Mouse (Mus musculus) ovary, adult 18-20 months (tissue): ENCODE data around the gene Mroh3.

Experiments used
- DNase-seq: peaks from one replicate; pipeline ENCODE4 v3.0.0; 2022; ENCODE audit warnings: low spot score, mixed read lengths

Mroh3 gene

DNA sequence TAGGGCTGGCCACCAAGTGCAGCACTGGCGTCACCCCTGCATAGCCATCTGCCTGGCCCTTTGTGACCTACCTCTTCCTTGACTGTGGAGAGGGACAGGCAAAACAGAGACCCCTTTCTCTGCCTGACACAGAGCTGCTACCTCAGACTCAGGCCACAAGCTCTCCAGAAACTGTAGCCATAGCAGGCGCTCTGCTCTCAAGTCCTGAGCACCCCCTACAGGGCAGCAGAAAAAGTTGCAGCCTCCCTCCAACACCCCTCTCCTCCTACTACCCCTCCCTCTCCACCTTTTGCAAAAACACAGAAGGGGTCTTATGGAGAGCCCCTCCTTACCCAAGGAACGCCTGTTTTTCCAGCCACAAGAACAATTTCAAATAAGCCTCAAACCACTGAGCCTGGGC is at the start of gene Mroh3:
Mroh3 (minus strand) TSS at position 26 of the 400 bp plus-strand sequence.
- no peak for DNase-seq

DNA sequence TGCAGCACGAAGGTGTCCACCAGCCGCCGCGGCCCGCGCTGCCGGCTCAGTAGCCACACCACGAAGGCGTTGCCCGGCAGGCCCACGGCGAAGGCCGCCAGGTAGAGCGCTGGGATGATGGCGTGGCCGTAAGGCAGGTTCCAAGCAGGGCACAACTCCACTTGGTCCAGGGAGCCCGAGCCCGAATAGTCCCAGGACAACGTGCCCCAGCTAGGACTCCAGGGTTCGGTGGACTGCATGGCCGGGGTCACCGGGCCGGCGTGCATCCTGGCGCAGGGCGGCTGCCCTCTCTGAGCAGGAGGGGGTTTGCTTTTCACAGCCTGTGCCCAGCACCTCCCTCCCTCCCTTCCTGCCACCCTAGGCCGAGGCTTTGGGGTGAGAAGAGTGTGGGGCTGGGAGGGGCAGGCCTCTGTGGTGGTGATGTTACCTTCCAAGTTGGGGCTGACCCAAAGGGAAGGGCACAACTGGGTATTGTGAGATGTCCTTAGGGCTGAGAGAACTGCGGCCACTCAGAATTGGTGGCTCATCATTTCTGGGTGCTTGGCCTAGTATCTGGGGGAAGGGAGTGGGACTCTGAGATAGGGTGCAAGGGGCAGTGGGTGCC is 48.1 kb upstream of the Mroh3 start, which contains the start of gene Gpr25:
Gpr25 (minus strand) TSS at position 239 of the 604 bp plus-strand sequence.
- DNase-seq, result no peak

DNA sequence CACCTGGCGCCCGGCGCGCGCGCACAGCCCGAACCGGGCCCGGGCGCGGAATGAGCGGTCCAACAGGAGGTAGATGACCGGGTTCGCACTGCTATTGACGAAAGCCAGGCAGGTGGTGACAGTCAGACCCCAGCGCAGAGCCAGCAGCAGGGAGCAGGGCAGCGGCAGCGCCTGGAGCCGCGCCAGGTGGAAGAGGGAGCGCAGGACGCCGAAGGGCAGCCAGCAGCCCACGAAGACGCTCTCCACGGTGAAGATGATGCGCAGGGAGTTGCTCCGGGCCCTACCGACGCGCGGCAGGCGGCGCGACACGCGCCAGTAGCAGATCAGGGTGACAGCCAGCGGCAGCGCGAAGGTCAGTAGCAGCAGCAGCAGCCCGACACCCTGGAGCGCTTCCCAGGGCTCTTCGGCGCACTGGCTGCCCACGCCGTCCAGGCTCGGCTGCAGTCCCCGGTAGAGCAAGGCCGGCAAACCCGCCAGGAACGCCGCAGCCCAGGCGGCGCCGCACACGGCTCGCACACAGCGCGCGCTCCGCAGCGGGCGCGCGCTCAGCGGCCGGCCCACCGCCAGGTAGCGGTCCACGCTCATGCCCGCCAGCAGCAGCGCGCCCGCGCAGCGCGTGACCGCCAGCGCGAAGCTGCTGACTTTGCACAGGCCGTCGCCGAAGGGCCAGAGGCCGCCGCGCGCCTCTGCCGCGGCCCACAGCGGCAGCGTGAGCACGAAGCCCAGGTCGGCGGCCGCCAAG is 47.4 kb upstream of the Mroh3 start:
- DNase-seq, result peak; percentile 28

DNA sequence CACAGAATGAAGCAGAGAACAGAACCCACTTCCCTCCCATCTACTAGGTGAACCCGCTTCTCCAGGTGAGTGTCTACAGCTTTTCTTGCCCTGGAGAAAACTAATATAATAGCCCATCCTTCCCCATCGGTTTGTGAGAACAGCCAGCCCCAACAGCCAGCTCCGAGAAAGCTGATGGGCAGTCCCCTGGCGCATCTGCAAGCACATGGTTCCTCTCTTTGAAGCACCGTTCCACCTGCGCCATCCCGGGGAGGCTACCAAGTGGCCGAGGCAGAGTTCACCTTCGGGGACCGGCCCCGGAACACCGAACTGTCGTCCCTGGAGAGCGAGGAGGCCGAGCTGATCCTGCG is 46.9 kb upstream of the Mroh3 start:
- no peak for DNase-seq

DNA sequence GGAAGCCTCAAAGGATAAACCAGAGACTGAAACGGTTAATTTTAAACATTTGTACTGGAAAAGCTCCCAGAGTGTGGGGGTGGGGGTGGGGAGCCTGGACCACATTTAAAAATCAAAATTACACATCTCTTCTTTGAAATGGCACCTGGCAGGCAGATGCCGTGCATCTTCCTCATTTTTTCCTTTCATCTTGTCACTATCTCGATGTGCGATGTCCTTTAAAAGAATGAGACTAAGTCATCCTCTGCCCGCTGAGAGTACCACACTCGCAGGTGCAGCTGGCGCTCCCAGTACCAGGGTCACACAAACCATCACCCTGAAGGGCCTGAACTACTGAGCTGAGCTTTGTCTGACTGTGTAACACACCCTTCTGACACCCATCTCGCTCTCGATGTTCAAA is 45.9 kb upstream of the Mroh3 start:
- no peak for DNase-seq

DNA sequence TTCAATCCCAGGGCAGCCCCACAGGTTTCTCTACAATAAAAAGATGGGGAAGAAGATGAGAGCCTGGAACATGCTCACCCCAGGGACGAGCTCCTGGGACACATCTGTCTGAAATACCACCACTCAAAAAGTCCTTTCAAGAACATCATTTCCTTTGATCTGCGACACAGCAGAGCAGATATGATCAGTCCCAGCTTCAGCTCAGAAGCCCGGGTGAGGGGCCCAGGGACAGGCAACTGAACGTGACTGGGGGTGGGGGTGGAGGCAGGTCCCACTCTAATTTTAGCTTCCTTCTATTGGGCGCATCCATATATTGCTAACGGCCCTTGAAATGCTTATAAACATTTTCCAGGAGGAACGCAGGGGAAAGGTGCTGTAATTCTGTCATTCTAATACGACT is 43.0 kb upstream of the Mroh3 start:
- DNase-seq, result no peak

DNA sequence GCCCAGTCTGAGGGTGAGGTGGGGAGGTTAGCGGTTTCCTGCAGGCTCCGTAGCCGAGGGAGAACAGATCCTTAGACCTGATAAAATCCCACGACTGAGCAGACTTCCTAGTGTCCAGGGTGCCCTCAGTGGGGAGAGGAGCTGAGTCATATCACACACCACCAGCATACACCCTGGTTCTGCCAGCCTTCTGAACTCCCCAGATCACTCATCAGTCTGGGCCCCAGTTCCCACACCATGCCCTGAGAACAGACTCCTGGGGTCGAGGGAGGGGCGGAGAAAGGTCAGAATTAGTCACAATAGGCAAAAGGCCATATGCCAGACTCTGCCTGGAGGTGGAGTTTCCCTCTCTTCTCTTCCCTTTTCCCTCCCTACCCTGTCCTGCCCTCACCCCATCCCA is 42.5 kb upstream of the Mroh3 start:
- no peak for DNase-seq

DNA sequence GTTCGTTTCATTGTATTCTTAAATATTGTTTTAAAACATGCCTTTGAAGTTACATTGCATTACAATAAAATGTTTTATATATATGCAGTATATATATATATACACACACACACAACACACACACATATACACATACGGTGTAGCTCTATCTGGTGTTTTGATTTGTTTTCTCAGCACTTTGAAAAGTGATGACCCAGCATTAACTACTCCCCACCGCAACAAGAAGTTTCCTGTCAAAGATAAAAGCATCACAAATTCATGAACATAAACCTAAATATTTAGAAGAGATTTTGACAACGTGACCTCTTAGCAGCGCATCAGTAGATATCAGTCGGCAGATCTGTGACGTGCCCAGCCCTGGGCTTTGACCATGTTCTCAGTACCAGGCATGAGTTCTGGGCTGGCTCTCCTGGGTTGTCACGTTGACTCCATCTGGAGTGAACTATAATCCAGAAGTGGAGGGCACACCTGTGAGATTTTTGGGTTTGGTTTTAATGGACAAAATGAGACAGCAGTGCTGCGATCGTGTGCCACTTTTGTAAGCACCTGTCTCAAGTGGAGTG is 42.0 kb upstream of the Mroh3 start:
- no peak for DNase-seq

DNA sequence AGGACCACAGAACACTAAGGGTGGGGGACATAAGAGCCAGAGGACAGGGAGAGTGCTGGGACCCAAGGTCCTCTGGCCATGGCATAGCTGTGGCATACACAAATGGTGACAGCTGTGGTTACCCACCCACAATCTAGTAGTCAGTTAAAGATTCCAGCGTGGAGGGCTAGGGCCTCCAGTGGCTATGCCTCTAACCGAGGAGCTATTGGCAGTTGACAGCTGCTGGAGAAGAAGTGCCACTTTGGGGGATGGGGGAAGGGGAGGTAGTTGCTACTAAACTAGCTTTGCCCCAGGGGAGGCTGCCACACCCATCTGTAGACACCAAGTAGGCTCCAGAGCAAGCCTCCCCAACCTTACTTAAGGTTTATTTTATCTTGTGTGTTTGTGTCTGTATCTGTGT is 40.8 kb upstream of the Mroh3 start:
- DNase-seq, result no peak

DNA sequence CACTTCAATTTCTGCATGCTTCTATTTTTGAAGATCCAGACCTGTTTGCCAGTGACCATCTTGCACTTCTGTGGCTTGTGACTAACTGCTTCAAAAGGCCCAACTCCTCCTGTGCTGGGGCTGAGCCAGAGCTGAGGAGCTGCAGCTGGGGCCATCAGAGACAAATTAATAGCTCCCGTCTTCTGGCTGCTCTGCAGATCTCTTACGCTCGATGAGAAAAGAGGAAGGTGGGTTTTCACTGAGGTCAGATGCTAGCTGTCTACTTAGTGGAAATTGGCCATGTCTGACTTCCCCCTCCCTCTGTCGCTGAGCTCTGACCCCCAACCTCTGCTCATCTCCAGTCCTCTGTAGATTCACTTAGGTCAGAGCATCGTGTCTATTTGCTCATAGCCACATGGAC is 37.0 kb upstream of the Mroh3 start:
- no peak for DNase-seq

DNA sequence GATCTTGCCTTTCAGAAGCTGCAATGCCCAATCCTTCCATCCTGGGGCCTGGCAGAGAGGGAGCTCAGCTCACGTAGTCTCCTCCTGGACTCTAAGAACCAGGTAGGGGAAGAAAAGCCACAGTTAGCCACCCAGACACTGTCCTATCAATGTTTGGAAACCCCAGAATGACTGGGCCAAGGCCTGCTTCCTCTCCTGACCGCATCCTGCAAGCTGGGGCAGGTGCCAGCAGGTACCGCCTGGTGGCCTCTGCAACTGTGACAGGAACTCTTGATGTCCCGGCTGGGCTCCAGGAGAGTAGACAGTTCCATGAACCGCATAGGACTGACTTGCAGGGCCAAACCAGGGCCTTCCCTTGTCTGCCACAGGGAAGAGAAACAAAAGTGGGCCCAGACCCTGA is 34.8 kb upstream of the Mroh3 start:
- DNase-seq, result no peak

DNA sequence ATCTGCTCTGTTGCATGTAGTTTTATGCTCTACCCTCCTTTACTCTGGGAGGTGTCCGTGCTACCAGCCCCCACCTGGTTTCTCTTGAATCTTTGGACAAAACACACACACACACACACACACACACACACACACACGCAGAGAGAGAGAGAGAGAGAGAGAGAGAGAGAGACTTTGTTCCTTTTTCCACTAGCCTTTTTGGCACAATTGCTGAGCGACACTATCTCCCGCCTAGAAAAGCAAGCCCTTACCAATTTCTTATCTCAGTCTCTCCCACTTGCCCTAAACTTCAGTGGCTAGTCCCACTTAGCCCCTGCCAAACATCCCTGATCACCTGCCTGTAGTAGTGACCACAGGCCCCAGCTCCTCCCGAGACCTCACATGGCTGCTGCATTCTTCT is 31.8 kb upstream of the Mroh3 start:
- no peak for DNase-seq

DNA sequence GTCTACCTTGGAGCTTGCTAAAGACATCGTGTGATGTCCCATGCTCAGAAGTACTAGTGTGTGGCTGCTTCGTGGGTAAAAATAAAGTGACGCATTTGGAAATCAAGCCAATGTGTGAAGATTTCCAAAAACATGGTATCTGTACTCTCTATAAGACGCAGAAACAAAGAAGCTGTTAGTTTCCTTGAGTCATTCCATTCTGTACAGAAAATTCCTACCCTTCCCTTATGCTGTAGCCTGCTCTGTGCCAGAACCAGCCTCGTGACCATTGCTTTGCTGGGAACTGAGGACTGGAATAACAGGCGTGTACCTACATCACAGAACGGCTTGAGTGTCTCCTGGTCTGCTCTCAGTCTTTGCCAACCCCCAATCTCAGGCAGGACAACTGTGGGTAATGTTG is 29.2 kb upstream of the Mroh3 start:
- no peak for DNase-seq

DNA sequence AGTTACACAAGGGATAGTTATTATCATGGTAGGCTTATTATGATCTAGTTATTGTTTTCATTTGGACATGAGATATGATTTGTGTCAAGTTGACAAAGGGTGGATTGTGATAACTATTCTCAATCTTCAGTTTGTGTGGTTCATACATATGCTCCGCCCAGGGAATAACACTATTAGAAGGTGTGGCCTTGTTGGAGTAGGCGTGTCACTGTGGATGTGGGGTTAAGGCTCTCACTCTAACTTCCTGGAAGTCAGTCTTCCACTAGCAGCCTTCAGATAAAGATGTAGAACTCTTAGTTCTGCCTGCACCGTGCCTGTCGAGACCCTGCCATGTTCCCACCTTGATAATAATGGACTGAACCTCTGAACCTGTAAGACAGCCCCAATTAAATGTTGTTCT is 25.9 kb upstream of the Mroh3 start:
- no peak for DNase-seq

DNA sequence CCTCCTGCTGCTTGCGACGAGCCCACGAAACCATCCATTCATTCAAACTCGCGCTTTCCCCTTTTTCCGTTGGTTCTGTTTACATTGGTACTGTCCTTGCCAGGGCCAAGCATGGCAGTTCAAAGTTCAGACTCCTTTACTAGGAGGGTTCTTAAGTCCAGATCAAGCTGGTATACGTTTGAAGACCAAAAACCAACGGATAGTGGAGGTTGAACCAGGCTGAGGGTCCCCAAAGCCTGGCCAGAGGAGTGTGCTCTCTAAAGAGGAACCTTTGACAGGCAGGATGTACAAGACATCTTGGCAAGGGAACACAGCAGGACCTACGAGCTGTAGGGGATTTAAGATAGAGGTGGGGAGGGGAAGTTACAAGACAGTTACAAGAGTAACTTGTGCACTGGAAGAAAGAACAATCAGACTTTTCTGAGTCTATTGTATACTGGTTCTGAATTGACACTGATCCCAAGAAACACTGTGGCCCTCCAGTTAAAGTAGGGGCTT is 22.0 kb upstream of the Mroh3 start:
- DNase-seq, result no peak

DNA sequence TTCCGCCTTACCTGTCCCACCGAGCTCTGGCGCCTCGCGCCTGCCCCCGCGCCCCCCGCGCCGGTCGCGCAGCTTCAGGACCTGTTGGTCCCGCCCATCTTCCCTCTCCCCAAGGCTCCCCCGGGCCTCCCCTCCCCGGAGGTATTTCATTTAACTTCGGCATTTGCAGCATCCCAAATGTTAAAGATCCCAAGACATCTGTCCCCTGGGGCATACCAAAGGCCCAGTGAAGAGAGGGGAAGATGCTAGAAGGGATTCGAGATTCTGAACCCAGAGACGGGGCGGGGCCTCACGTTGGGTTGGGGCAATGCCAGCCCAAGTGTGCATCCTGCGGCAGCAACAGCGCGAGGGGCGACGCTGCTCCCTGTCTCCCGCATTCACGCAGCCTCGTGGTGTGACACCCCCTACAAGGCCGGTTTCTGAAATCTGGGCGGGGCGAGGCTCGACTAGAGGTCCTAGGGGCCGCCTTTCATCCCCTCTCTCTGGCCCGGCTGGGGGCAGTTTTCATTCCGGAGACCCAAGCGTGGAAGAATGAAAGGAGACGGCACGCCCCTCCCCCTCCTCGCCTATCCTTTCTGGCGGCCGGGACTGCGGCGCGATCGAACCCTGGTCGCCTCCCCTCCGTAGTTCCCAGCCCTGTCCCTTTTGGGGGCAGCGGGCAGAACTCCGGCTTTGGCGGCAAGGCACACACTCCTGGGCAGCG is 21.4 kb upstream of the Mroh3 start, which contains the start of gene Inava:
Inava (minus strand) TSS at position 373 of the 703 bp plus-strand sequence.
- no peak for DNase-seq

DNA sequence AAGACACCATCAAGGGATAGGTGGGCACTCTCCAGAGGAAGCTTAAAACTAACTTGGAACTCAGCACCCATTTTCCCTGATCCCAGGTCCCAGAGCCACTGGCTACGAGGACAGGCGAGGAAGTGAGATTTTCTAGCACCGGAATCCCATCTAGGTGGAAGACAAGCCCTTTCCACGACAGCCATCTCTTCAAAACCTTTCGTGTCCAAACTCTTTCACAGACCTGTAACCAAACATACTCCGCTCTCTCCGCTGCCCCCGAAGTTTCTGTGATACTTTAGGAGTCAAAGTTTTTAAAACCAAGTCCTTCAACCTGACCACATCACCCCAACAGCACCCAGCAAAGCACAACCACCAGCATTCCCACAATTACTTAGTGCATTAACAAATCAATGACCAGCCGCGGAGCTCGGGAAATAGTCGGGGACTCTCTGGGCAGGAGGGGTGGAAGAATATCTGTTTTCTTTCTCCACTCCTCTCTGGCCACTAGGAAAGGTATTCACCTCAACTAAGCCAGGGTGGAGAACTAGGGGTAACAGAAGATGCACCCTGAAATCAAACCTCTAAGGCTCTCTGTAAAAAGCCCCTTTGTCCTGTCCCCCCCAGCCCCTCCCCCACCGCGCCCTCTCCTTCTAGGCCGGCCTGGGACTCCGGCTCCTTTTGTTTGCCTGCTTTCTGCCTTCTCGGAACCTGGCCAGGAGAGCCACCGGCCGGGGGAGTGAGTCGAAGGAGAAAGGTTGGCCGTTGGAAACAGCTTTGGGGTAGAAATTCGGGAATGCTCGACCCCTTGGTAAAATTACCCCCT is 20.6 kb upstream of the Mroh3 start:
- DNase-seq, result no peak

DNA sequence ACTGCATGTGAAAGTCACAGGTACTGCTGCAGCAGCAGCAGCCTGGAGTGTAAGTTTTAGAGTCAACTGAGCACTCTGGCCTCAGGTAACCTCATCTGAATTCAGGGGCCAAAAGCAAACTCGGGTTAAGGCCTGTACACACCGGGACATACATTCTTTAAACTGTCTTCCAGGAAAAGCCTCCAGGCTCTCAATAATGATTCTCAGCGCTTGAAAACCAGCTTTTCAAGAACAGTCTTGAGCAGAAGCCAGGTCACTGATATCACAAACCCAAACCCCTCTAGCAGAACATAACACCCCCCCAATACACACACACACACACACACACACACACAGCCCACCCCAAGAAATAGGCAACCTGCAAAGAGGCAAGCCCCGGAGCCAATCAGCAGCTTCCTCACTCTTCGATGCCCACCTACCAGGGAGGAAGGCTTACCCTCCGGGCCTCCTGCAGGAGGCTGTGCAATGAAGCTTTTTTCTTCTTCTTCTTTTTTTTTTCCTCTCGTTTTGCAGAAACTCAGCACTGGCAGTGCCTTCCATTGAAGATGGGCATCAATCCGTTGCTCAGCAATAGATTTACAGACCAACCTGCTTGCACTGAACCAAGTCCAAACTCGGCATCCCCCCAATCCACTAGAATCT is 19.8 kb upstream of the Mroh3 start:
- DNase-seq, result no peak

DNA sequence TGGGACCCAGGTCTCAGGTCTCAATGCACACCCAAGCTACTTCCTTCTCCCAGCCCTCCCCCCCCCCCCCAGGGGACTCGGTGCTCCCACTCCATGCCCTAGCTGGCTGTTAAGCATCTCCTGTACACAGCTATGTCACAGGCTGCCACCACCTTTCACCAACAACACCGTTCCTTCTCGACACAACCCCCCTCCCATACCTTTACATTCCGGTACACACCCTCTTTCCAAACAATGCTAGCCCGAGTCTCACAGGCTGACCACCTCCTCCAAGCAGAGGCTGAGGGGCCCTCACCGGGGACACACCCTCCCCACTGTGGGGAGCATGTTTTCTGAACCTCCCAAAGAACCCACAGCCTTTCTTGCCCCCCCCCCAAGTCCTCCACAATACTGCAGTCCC is 19.0 kb upstream of the Mroh3 start:
- no peak for DNase-seq

DNA sequence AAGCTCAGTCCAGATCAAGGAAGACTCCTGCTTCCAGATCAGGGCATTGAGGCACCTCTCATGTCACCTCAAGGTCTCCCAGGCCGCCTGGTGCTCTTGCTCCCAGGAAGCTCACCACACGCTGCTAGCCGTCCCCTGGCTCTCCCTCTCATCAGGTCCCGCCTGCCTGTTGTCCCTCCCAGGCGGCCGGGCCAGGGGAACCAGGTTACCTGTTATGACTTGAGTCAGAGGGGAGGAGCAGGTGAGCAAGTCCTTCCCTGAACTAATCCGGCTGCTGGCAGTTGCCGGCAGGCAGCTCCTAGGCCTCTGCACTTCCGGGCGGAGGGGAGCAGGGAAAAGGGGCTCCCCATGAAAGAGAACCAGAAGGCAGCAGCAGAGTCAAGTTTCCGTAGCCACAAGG is 17.6 kb upstream of the Mroh3 start:
- no peak for DNase-seq

DNA sequence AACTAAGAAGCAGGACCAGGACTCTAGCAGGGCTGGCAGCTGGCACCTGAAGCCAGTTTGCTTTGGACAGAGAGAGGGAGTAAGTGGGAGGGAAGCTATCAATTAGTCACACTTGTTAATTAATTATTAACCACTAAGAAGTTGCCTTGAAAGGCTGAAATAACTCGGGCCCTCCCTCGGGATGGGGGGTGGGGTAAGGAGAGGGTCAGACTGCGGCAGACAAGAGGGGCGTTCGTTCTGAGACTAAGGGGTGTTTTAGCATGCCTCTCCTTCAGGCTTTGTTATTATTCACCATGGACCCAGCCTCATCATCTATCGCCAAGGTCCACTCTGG is 16.4 kb upstream of the Mroh3 start:
- no peak for DNase-seq
